Mouse (Mus musculus): ENCODE results near the gene Tprg.

Tprg gene

DNA sequence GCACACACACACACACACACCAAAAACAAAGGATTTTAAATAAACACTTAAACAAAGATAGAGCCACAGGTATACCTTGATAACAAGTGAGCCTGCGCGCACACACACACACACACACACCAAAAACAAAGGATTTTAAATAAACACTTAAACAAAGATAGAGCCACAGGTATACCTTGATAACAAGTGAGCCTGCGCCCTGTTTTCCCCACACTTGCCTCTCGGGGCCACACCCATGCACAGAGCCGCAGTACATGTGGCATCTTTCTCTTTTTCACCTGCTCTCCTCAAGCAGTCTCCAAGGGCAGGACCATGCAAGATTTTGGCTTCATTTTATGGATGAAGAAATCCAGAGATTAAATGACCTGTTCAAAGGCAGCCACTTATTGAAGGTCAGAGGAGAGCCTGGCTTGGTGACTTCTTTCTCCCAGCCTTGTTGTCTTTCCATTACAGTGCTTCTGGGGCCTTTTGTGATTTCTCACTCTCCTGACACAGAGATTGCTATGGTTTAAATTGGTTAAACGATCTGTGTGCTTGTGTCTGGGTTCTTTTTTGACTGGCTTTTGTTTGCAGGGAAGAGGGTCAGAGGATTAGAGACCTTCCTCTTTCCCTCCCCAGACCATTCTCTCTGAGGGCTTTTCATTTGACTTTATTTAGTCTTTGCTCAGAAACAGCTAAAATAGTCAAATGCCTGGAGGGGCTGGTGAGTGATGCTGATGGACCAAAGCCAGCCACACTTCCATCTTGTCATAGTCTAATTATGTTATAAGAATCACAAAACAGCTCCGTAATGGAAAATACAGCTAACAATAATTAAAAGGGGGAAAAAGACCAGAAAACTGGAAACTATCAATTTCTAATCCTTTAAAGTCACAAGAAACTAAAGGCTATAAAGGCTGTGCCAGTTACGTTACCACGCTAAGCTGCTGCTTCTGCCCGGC lies 46.9 kb downstream of the Tprg start:
- no peak for DNase-seq (ENCODE audit: low spot score in 2 of 2)

DNA sequence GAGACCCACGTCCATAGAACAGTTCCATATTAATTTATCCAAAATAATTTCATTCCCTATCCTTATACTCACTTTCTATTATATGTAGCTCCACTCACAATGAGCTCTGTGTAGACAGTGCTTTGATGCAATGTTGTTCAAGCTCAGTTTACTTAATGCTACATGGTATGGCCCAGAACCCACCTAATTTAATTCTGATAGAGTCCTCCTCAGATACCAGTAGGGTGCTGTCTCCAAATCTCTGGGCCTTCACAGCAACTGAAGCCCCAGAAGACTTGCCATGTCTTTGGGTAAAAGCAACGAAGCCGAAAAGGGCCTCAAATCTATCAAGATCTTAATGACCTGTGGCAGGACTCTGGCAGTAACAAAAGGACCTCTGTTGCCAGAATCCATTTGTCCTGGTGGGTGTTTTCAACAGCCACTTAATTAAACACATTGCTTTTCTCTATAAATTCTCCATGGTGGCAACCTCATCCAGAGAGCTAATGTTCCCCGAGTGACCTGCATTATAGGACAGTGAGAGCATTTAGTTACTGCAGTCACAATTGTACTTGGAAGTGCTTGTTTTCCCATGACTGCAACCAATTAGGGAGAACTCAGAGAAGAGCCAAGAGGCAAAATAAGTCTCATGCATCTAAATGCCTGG lies 48.6 kb downstream of the Tprg start:
- DNase-seq (ENCODE audit: low spot score in 2 of 2): no peak

DNA sequence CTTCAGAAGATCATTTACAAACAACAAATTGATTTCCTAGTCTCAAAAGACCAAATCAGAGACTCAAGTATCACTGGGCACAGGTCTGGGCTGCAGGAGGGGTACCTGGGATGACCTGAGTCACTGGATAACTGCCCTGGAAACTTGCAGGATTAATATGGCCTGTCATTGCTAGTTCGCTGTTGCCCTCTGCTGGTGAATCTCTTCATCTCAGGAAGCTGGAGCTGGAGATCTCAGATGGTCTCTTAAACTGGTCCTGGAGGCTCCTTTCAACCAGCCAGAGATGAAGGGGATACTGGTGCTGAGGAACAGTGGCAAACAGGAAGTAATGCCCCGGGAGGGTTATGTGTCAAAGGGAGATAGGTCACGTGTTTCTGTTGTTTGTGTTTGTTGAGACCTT lies 63.0 kb downstream of the Tprg start:
- peak; percentile 85 to 87 for DNase-seq (ENCODE audit: low spot score in 2 of 2)

DNA sequence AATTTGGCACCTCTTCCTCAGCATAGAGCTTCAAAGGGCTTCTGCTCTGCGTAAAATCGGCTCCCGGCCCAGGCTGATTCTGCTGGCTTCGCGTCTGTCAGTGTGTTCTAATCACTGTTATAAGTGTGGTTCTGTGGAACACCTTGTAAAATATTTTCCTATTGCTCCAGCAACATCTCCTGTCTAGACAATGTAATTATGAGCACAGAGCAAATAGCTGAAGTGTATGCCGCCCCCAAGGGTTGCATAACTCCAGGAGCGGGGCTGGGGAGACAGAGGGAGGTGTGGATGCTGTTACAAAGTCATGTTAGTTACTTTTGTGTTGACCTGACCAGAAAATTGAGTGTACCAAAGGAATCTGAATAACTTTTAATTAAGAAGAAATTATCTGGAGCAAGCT lies 81.2 kb downstream of the Tprg start:
- no peak for DNase-seq (ENCODE audit: low spot score in 2 of 2)

DNA sequence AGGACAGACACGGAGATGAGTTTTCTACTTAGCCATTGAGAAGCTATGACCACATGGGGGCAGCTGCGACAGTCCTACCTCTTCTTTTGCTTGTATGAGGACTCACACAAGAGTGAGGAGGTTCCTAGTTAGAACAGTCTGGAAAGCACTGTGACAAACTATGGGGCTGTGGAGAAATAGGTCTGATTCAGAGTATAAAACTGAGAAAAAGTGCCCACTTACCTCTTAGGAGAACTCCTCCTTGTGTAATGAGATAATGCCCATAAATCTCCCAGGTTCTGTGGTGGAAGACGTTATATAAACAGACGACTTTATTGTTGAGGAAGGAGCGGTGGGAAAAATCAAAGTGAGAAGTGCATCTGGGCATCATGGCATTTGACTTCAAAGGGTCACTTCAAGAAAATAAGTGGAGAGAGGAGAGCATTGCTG lies 83.4 kb downstream of the Tprg start:
- DNase-seq (ENCODE audit: low spot score in 2 of 2): no peak

DNA sequence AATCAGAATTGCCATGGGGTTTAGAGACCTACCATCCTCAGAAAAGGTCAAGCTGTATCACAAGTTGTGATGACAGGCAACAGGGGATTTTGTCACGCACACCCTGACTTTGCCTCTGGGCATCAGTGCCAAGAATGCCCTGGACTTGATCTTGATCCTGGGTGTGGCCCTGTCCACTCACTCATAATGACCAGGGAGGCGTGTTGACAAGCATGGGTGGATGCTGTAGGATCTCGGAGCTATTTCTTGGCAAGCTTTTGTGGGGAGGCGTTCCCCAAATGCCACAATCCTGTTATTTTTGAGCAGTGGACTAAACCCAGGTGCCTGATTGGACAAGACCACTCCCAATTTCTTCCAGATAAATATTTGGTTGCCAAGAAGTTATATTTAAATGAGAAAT lies 87.5 kb downstream of the Tprg start:
- no peak for DNase-seq (ENCODE audit: low spot score in 2 of 2)

DNA sequence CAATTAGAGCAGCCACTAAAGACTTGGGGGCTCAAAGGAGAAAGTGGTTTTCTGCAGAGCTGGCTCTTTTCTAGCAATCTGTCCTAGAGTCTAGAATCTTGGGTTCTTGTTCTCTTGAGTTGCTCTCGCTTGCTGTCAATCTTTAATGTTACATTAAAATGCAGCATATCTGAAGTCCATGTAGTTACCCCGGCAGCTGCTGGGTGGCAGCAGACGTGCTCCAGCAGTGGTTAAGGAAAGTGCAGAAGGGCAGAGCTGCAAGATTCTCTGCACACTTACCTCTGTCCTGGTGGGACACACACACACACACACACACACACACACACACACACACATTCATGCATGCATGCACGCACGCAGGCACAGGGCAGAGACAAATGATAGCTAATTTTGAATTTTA lies 88.2 kb downstream of the Tprg start:
- peak; percentile 35 to 43 for DNase-seq (ENCODE audit: low spot score in 2 of 2)

- DNase-seq (ENCODE audit: low spot score in 2 of 2): peak; percentile 81 to 84
These were observed 90.2 kb downstream of the Tprg start for GRCm38 (mm10) chr16:25376720-25377373.

- DNase-seq (ENCODE audit: low spot score in 2 of 2): no peak
These were observed 91.1 kb downstream of the Tprg start for GRCm38 (mm10) chr16:25377695-25378094.

- no peak for DNase-seq (ENCODE audit: low spot score in 2 of 2)
These were observed 99.0 kb downstream of the Tprg start for GRCm38 (mm10) chr16:25385498-25386192.

DNA sequence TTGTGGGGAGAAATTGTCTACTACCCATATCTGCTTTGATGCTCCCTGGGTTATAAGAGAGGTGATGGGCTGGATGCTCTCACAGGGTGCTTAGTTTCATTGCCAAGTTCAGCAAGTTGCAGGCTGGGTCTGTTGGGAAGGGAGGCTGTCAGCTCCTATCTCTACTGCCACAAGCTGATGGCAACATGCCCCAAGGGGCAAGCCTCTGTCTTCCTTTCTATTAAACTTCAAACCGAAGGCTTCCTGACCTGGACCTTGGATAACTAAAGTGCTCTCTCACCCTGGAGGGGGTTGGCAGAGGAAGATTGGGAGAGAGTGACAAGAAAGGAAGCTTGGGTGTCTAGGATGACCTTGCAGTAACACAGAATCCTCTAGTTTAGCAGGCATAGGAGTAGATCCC lies 108.1 kb downstream of the Tprg start:
- no peak for DNase-seq (ENCODE audit: low spot score in 2 of 2)

DNA sequence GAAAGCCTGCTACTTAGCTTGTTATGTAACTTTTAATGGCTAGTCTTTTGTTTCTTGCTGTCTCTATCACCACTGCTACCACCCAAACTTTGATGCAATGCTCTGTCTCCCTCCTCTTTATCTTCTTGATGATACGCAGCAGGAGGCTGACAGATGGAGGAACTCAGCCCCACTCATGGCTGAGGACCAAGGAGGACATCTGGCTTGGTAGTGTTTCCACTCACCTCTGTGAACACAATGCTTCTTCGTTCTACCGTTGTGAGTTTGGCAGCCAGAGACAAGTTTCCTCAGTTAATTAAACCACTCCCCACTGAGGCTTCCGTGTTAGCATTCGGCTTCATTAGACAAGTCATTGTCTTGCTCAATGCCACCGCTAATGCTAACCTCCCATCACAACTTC lies 117.5 kb downstream of the Tprg start:
- no peak for DNase-seq (ENCODE audit: low spot score in 2 of 2)

DNA sequence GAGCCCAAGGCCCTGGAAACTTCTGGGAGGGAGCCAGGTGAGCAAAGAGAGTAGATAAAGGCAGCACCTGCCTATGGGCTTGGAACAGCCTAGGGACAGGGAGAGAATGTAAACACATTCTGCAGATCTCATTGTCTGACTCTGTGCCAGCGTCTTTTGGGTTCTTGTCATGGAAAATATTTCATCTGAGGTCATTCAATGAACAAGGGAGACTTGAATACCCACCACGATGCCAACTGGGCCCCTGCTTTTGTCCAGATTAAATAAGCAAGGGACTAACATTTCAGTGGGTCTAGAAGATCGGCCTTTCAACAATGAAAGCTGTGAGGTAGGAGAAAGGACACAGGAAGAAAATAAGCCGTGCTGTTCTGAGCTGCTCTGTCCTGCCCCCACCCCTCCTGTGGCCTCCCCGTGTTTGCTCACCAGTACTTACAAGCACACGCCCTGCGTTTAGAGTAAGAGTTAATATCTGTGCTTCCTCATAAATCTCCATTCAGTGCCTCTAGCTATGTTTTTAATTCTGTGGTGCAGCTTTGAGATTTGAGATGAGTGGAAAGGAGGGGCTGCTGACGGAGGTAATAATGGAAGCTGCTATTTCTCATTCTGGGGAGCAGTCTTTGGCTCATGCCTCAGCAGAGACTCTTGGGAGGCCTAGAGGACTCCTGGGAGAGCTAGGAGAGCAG lies 120.7 kb downstream of the Tprg start:
- no peak for DNase-seq (ENCODE audit: low spot score in 2 of 2)

- DNase-seq (ENCODE audit: low spot score in 2 of 2): no peak
These were observed 121.4 kb downstream of the Tprg start for GRCm38 (mm10) chr16:25408032-25408431.

- DNase-seq (ENCODE audit: low spot score in 2 of 2): no peak
These were observed 124.7 kb downstream of the Tprg start for GRCm38 (mm10) chr16:25411307-25411706.

- no peak for DNase-seq (ENCODE audit: low spot score in 2 of 2)
These were observed 127.3 kb downstream of the Tprg start for GRCm38 (mm10) chr16:25413885-25414284.

DNA sequence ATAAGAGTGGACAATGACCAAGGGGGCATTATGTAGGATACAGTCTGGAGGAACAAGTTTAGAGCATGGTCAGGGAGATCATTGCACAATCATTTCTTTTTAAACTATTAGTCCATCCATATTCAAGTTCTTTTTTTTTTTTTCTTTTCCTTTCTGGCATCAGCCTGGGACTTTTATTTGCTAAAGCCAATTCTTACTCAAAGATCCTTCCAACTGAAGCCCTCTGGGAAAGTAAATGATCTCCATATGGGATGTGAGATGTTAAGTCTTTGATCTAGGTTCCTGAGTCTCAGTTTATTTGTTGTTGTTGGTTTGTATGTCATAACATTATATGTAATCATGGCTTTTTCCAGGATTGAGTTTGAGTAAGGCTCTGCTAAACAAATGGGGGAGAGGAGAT lies 128.6 kb downstream of the Tprg start:
- no peak for DNase-seq (ENCODE audit: low spot score in 2 of 2)

DNA sequence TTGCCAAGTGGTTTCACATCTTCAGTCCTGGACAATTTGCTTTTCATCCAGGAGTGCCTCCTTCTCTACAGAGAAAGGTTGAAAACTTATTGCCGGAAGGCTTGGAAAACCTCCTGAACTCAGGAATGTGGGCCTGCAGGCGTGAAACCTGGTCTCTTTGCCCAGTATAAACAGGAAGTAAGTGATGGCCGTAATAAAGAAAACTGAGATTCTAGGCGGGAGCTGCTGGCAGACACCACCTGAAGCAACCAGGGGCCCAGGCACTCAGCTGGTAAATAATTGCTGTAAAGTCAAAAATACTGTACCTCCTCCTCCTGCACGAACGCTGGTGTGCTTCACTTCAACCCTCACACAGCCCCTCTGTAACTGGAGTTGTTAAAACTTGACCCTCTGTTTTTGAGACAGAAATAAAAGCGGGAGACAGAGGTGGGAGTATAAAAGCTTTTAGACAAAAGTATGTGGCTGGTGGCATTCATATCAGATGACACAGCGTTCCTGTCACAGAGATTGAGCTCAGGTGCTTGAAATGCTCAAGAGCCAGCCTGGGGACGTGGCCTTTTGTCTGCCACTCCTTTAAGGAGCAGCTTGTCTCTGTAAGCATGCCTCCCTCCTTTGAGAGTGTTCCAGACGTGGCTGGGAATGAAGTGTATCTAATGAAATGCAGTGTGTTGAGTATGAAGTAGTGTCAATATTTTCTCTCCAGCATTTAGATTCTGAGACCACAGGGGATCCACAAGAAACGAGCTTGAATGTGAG lies 131.4 kb downstream of the Tprg start:
- DNase-seq (ENCODE audit: low spot score in 2 of 2): no peak

DNA sequence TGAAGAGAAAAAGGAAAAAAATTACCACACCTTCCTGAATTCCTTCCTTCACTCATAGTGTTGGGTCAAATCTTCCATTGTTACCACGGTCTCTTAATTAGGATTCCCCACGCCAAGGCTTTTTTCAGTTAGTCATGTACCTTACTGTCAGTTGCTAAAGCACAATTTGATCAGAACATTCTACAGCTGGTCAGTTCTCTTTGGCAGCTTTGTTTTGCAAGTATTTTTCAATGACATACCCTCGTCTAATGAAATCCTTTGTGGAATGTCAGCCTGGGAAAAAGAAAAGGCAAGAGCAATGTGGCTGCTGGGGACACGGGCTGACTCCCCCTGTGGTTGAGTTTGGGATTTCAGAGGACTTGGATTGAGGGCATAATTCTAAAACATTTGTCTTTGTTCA lies 136.4 kb downstream of the Tprg start:
- no peak for DNase-seq (ENCODE audit: low spot score in 2 of 2)

DNA sequence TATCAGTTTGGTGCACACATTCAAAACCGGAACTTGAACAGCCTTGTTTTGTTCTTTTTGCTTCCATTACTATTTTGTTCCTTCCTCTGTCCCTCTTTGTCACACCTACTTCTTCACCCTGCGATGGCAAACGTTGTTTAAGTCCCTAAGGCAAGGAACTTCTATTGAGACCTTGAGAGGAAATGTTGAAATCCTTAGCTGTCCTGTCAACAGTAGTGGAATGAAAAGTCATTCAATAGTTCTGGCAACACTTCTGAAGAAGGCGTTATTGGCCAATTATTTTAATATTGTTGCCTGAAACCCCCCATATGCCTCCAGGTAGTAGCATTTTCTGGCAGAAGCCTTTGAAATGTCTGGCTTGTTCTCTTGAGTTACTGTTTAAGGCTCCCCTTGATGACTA lies 137.4 kb downstream of the Tprg start:
- DNase-seq (ENCODE audit: low spot score in 2 of 2): no peak

DNA sequence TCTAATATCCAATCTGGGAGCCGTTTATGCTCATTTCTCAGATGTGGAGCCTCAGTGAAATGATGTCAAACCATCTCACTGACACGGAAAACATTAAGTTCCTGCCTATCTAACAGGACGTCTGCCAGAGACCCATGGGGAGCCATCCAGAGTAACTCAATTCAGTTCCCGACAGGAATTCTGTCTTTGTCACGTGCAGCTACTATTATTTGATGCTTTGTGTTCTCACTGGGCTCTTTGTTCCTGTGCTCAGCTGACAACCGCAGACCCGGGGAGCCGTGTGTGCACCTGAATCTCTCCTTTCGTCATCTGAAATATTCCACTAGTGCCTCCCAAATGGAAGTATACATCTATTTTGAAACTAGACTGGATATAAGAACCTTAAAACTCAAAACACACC lies 138.3 kb downstream of the Tprg start:
- DNase-seq (ENCODE audit: low spot score in 2 of 2): no peak

Measured in right cerebral cortex, adult 2 months (tissue).